Mouse (Mus musculus) heart, embryonic 15.5 days (tissue): ENCODE results near the gene Slc26a9. TPM values are rescaled to one million over a fixed set of nuclear protein-coding genes. Genes with fewer than 3 reads are reported as not detected.

ENCODE experiments used
- ATAC-seq: fragments of 200-750 bp; cut with Nextera tagmentation; replicated peaks from 2 replicates; pipeline ENCODE4 v1.8.0; 2017; ENCODE audit warnings: low read depth, moderate TSS enrichment; ENCODE audit not compliant: insufficient number of reproducible peaks, insufficient read depth, low FRiP score
- H3K27ac ChIP-seq: fragments of 300-500 bp; sonication (generic); 2 replicates; pipeline ENCODE4 v1.5.1; 2015; ENCODE audit warnings: mild to moderate bottlenecking, inconsistent platforms
- H3K27me3 ChIP-seq: fragments of 300-500 bp; sonication (generic); 2 replicates; pipeline ENCODE4 v1.6.1; 2015; ENCODE audit warnings: inconsistent platforms
- H3K36me3 ChIP-seq: fragments of 300-500 bp; sonication (generic); 2 replicates; pipeline ENCODE4 v1.6.1; 2015; ENCODE audit warnings: mild to moderate bottlenecking, inconsistent platforms
- H3K4me1 ChIP-seq: fragments of 300-500 bp; sonication (generic); replicated peaks from 2 replicates; pipeline ENCODE4 v1.6.1; 2015; ENCODE audit warnings: inconsistent platforms
- H3K4me2 ChIP-seq: fragments of 300-500 bp; sonication (generic); 2 replicates; pipeline ENCODE4 v1.6.1; 2015; ENCODE audit warnings: inconsistent platforms, mild to moderate bottlenecking, moderate library complexity
- H3K4me3 ChIP-seq: fragments of 300-500 bp; sonication (generic); 2 replicates; pipeline ENCODE4 v1.5.1; 2015; ENCODE audit warnings: mild to moderate bottlenecking, inconsistent platforms
- H3K9ac ChIP-seq: fragments of 300-500 bp; sonication (generic); 2 replicates; pipeline ENCODE4 v1.6.1; 2015; ENCODE audit warnings: mild to moderate bottlenecking, inconsistent platforms
- H3K9me3 ChIP-seq: fragments of 300-500 bp; sonication (generic); replicated peaks from 2 replicates; pipeline ENCODE4 v1.6.1; 2016; ENCODE audit warnings: inconsistent platforms
- WGBS: fragments of 180-500 bp; shearing (Covaris S2); methylation state at CpG from one replicate; pipeline ENCODE4 v1.1.7; 2015; ENCODE audit warnings: mixed read lengths; 5-methylcytosine and 5-hydroxymethylcytosine counted together
- polyA plus RNA-seq: library from polyadenylated mRNA; unstranded; fragments of >200 nt; fragmentation: Nextera tagmentation; extraction: Ambion mirVana; gene quantifications from 2 replicates; pipeline ENCODE4 v1.2.1, GENCODE M21; 2015

Slc26a9 gene
- polyA plus RNA-seq, 1 experiment from 2014 or later = 0.08 TPM

GRCm38 (mm10) chr1:131794591-131794990 is 50.8 kb downstream of the Slc26a9 start:
- Histone ChIP-seq H3K27me3 (peaks cover 6% of the 10 kb centered on the region), H3K9ac (no peak overlapping the region), H3K27ac (no peak overlapping the region), H3K4me1 (no peaks in the 10 kb centered on the region; the same call in 1 of the 2 replicates), H3K36me3 (no peaks in the 10 kb centered on the region), H3K4me2 (no peak overlapping the region), H3K4me3 (no peak overlapping the region), H3K9me3 (no peaks in the 10 kb centered on the region)
- ATAC-seq = no peak
- WGBS = 40% methylated on average over 3 of the region's 3 CpGs

- Histone ChIP-seq H3K9ac (no peak overlapping the region), H3K9me3 (no peaks in the 10 kb centered on the region), H3K27me3 (peaks cover 6% of the 10 kb centered on the region), H3K27ac (no peak overlapping the region), H3K4me2 (no peak overlapping the region), H3K4me3 (no peak overlapping the region), H3K36me3 (no peaks in the 10 kb centered on the region), H3K4me1 (no peaks in the 10 kb centered on the region; the same call in 1 of the 2 replicates)
- WGBS = 84% methylated on average over 3 of the region's 3 CpGs
- no peak for ATAC-seq
Measured at GRCm38 (mm10) chr1:131795171-131795570, 51.3 kb downstream of the Slc26a9 start.

- WGBS = 6% methylated on average over 26 of the region's 26 CpGs
Measured at GRCm38 (mm10) chr1:131797202-131797909, 53.5 kb downstream of the Slc26a9 start, which contains the start of gene Pm20d1. Gene Pm20d1 (plus strand): TSS chr1:131797381.

GRCm38 (mm10) chr1:131800001-131800400 is 56.2 kb downstream of the Slc26a9 start:
- Histone ChIP-seq H3K9me3 (no peaks in the 10 kb centered on the region), H3K27me3 (peaks cover 6% of the 10 kb centered on the region), H3K9ac (no peak overlapping the region), H3K36me3 (no peaks in the 10 kb centered on the region), H3K4me3 (no peak overlapping the region), H3K27ac (no peak overlapping the region), H3K4me2 (no peak overlapping the region), H3K4me1 (no peaks in the 10 kb centered on the region; the same call in 1 of the 2 replicates)
- no peak for ATAC-seq
- WGBS = 59% methylated on average over 1 of the region's 1 CpGs

More at GRCm38 (mm10) chr1:131797202-131797909, 53.5 kb downstream of the Slc26a9 start, which contains the start of gene Pm20d1:
- Histone ChIP-seq H3K27me3 (peaks cover 6% of the 10 kb centered on the region), H3K4me2 (peak within 1 kb of the TSS; percentile 58), H3K4me3 (peak within 1 kb of the TSS; percentile 36), H3K9ac (peak within 1 kb of the TSS; percentile 16), H3K36me3 (no peaks in the 10 kb centered on the region), H3K4me1 (no peaks in the 10 kb centered on the region; the same call in 1 of the 2 replicates), H3K9me3 (no peaks in the 10 kb centered on the region), H3K27ac (peak within 1 kb of the TSS; percentile 39)
- ATAC-seq = peak; percentile 80

- ATAC-seq = no peak
Measured at GRCm38 (mm10) chr1:131801071-131801470, 57.2 kb downstream of the Slc26a9 start.

GRCm38 (mm10) chr1:131802652-131803051 is 58.8 kb downstream of the Slc26a9 start:
- H3K9me3 ChIP-seq = no peaks in the 10 kb centered on the region
- no peak for ATAC-seq
- 64% methylated on average over 5 of the region's 5 CpGs for WGBS
- no peaks in the 10 kb centered on the region for H3K4me1 ChIP-seq
- H3K27ac ChIP-seq = no peak overlapping the region
- no peak overlapping the region for H3K4me3 ChIP-seq
- no peak overlapping the region for H3K9ac ChIP-seq
- peaks cover 6% of the 10 kb centered on the region for H3K27me3 ChIP-seq
- H3K4me2 ChIP-seq = no peak overlapping the region
- no peaks in the 10 kb centered on the region for H3K36me3 ChIP-seq

More at GRCm38 (mm10) chr1:131801071-131801470, 57.2 kb downstream of the Slc26a9 start:
- 90% methylated on average over 8 of the region's 8 CpGs for WGBS
- Histone ChIP-seq H3K36me3 (no peaks in the 10 kb centered on the region), H3K4me1 (no peaks in the 10 kb centered on the region; the same call in 1 of the 2 replicates), H3K27ac (no peak overlapping the region), H3K4me2 (no peak overlapping the region), H3K4me3 (no peak overlapping the region), H3K9me3 (no peaks in the 10 kb centered on the region), H3K27me3 (peaks cover 6% of the 10 kb centered on the region), H3K9ac (no peak overlapping the region)

GRCm38 (mm10) chr1:131804166-131804565 is 60.3 kb downstream of the Slc26a9 start:
- no peak overlapping the region for H3K4me2 ChIP-seq
- ATAC-seq = no peak
- H3K9me3 ChIP-seq = no peaks in the 10 kb centered on the region
- no peaks in the 10 kb centered on the region for H3K36me3 ChIP-seq
- H3K27me3 ChIP-seq = no peaks in the 10 kb centered on the region; the same call in 1 of the 2 replicates
- H3K4me1 ChIP-seq = no peaks in the 10 kb centered on the region
- H3K9ac ChIP-seq = no peak overlapping the region
- H3K27ac ChIP-seq = no peak overlapping the region
- H3K4me3 ChIP-seq = no peak overlapping the region
- WGBS = 87% methylated on average over 3 of the region's 3 CpGs

GRCm38 (mm10) chr1:131808986-131809385 is 65.2 kb downstream of the Slc26a9 start:
- no peak overlapping the region for H3K4me2 ChIP-seq
- H3K9ac ChIP-seq = no peak overlapping the region
- H3K4me3 ChIP-seq = no peak overlapping the region
- H3K9me3 ChIP-seq = no peaks in the 10 kb centered on the region
- H3K36me3 ChIP-seq = no peaks in the 10 kb centered on the region
- WGBS = 79% methylated on average over 1 of the region's 1 CpGs
- H3K27me3 ChIP-seq = no peaks in the 10 kb centered on the region
- ATAC-seq = no peak
- 0 out of 2 replicates have a peak, but pooled peaks cover 3% of the 10 kb centered on the region for H3K4me1 ChIP-seq
- H3K27ac ChIP-seq = no peak overlapping the region

- H3K9me3 ChIP-seq = no peaks in the 10 kb centered on the region
- H3K27me3 ChIP-seq = no peaks in the 10 kb centered on the region
- no peak overlapping the region for H3K27ac ChIP-seq
- H3K9ac ChIP-seq = no peak overlapping the region
- 69% methylated on average over 2 of the region's 2 CpGs for WGBS
- no peak overlapping the region for H3K4me2 ChIP-seq
- no peak for ATAC-seq
- H3K4me3 ChIP-seq = no peak overlapping the region
- H3K36me3 ChIP-seq = no peaks in the 10 kb centered on the region
- 0 out of 2 replicates have a peak, but pooled peaks cover 3% of the 10 kb centered on the region for H3K4me1 ChIP-seq
Measured at GRCm38 (mm10) chr1:131809651-131810050, 65.8 kb downstream of the Slc26a9 start.

GRCm38 (mm10) chr1:131811393-131811792 is 67.6 kb downstream of the Slc26a9 start:
- WGBS = 77% methylated on average over 1 of the region's 1 CpGs
- no peak for ATAC-seq
- no peak overlapping the region for H3K27ac ChIP-seq
- H3K4me3 ChIP-seq = no peak overlapping the region
- H3K4me2 ChIP-seq = no peak overlapping the region
- H3K9ac ChIP-seq = no peak overlapping the region
- H3K36me3 ChIP-seq = no peaks in the 10 kb centered on the region
- H3K9me3 ChIP-seq = no peaks in the 10 kb centered on the region
- H3K27me3 ChIP-seq = no peaks in the 10 kb centered on the region
- 0 out of 2 replicates have a peak, but pooled peaks cover 3% of the 10 kb centered on the region for H3K4me1 ChIP-seq

- H3K27me3 ChIP-seq = no peaks in the 10 kb centered on the region
- H3K36me3 ChIP-seq = no peaks in the 10 kb centered on the region
- no peak overlapping the region for H3K9ac ChIP-seq
- WGBS = 43% methylated on average over 9 of the region's 9 CpGs
- no peak overlapping the region for H3K4me3 ChIP-seq
- no peaks in the 10 kb centered on the region for H3K9me3 ChIP-seq
- H3K4me1 ChIP-seq = 0 out of 2 replicates have a peak, but pooled peaks cover 3% of the 10 kb centered on the region
- ATAC-seq = no peak
- H3K4me2 ChIP-seq = no peak overlapping the region
- no peak overlapping the region for H3K27ac ChIP-seq
Measured at GRCm38 (mm10) chr1:131812006-131812405, 68.2 kb downstream of the Slc26a9 start.
